Mouse (Mus musculus): ENCODE measurements around the gene Krt35. TPM values are rescaled to one million over a fixed set of nuclear protein-coding genes. Genes with fewer than 3 reads are reported as not detected.

The Krt35 gene
- polyA plus RNA-seq, 1 experiment, result not detected

GRCm38 (mm10) chr11:100120331-100120730, 24.3 kb upstream of the Krt35 start:
- Histone ChIP-seq H3K4me1 (ENCODE audit: control insufficient read depth) (peaks cover 4% of the 10 kb centered on the region), H3K36me3 (ENCODE audit: control insufficient read depth) (no peaks in the 10 kb centered on the region), H3K4me3 (replicated peaks) (no peak overlapping the region), H3K27me3 (ENCODE audit: control insufficient read depth) (no peaks in the 10 kb centered on the region), H3K9me3 (ENCODE audit: control insufficient read depth, low read length) (no peaks in the 10 kb centered on the region)
- TF ChIP-seq TAL1 (IDR thresholded peaks at IDR 0.05; ENCODE audit: low read length) (no peak), GATA1 (IDR thresholded peaks at IDR 0.05; ENCODE audit: low read length) (no peak)

GRCm38 (mm10) chr11:100113742-100114029, 17.6 kb upstream of the Krt35 start:
- H3K36me3 ChIP-seq (ENCODE audit: control insufficient read depth), result no peaks in the 10 kb centered on the region
- TF ChIP-seq TAL1 (IDR thresholded peaks at IDR 0.05; ENCODE audit: low read length), result no peak
- no peak for TF ChIP-seq GATA1 (IDR thresholded peaks at IDR 0.05; ENCODE audit: low read length)
- H3K9me3 ChIP-seq (ENCODE audit: control insufficient read depth, low read length), result no peaks in the 10 kb centered on the region
- H3K27me3 ChIP-seq (ENCODE audit: control insufficient read depth), result no peaks in the 10 kb centered on the region
- no peak overlapping the region for H3K4me3 ChIP-seq (replicated peaks)
- no peaks in the 10 kb centered on the region for H3K4me1 ChIP-seq (ENCODE audit: control insufficient read depth)

- Histone ChIP-seq H3K4me3 (replicated peaks) (no peak overlapping the region), H3K9me3 (ENCODE audit: control insufficient read depth, low read length) (no peaks in the 10 kb centered on the region), H3K4me1 (ENCODE audit: control insufficient read depth) (no peaks in the 10 kb centered on the region), H3K27me3 (ENCODE audit: control insufficient read depth) (no peaks in the 10 kb centered on the region), H3K36me3 (ENCODE audit: control insufficient read depth) (no peaks in the 10 kb centered on the region)
- TF ChIP-seq TAL1 (IDR thresholded peaks at IDR 0.05; ENCODE audit: low read length) (no peak), GATA1 (IDR thresholded peaks at IDR 0.05; ENCODE audit: low read length) (no peak)
Observed at GRCm38 (mm10) chr11:100112935-100113741, 17.1 kb upstream of the Krt35 start.

- no peaks in the 10 kb centered on the region for H3K9me3 ChIP-seq (ENCODE audit: control insufficient read depth, low read length)
- no peak for TF ChIP-seq GATA1 (IDR thresholded peaks at IDR 0.05; ENCODE audit: low read length)
- no peak for TF ChIP-seq TAL1 (IDR thresholded peaks at IDR 0.05; ENCODE audit: low read length)
- no peak within 1 kb of the TSS for H3K4me3 ChIP-seq (replicated peaks)
- H3K36me3 ChIP-seq (ENCODE audit: control insufficient read depth), result no peaks in the 10 kb centered on the region
- no peaks in the 10 kb centered on the region for H3K4me1 ChIP-seq (ENCODE audit: control insufficient read depth)
- no peaks in the 10 kb centered on the region for H3K27me3 ChIP-seq (ENCODE audit: control insufficient read depth)
Observed at GRCm38 (mm10) chr11:100105576-100106122, 9.6 kb upstream of the Krt35 start, which contains the start of gene Krt36. Gene Krt36 (minus strand): TSS chr11:100105626.

GRCm38 (mm10) chr11:100102693-100103429, 6.8 kb upstream of the Krt35 start:
- Histone ChIP-seq H3K4me1 (ENCODE audit: control insufficient read depth) (no peaks in the 10 kb centered on the region), H3K9me3 (ENCODE audit: control insufficient read depth, low read length) (no peaks in the 10 kb centered on the region), H3K4me3 (replicated peaks) (no peak overlapping the region), H3K27me3 (ENCODE audit: control insufficient read depth) (no peaks in the 10 kb centered on the region), H3K36me3 (ENCODE audit: control insufficient read depth) (no peaks in the 10 kb centered on the region)
- TF ChIP-seq GATA1 (IDR thresholded peaks at IDR 0.05; ENCODE audit: low read length) (no peak), TAL1 (IDR thresholded peaks at IDR 0.05; ENCODE audit: low read length) (no peak)

- Histone ChIP-seq H3K36me3 (ENCODE audit: control insufficient read depth) (no peaks in the 10 kb centered on the region), H3K9me3 (ENCODE audit: control insufficient read depth, low read length) (no peaks in the 10 kb centered on the region)
- TF ChIP-seq TAL1 (IDR thresholded peaks at IDR 0.05; ENCODE audit: low read length) (no peak), GATA1 (IDR thresholded peaks at IDR 0.05; ENCODE audit: low read length) (no peak)
Observed at GRCm38 (mm10) chr11:100100391-100100790, 4.3 kb upstream of the Krt35 start.

GRCm38 (mm10) chr11:100097819-100098218, 1.8 kb upstream of the Krt35 start:
- no peaks in the 10 kb centered on the region for H3K27me3 ChIP-seq (ENCODE audit: control insufficient read depth)
- H3K4me1 ChIP-seq (ENCODE audit: control insufficient read depth), result no peaks in the 10 kb centered on the region
- no peak for TF ChIP-seq TAL1 (IDR thresholded peaks at IDR 0.05; ENCODE audit: low read length)
- no peak for TF ChIP-seq GATA1 (IDR thresholded peaks at IDR 0.05; ENCODE audit: low read length)
- H3K9me3 ChIP-seq (ENCODE audit: control insufficient read depth, low read length), result no peaks in the 10 kb centered on the region
- H3K36me3 ChIP-seq (ENCODE audit: control insufficient read depth), result no peaks in the 10 kb centered on the region
- H3K4me3 ChIP-seq (replicated peaks), result no peak overlapping the region

More at GRCm38 (mm10) chr11:100100391-100100790, 4.3 kb upstream of the Krt35 start:
- Histone ChIP-seq H3K27me3 (ENCODE audit: control insufficient read depth) (no peaks in the 10 kb centered on the region), H3K4me3 (replicated peaks) (no peak overlapping the region), H3K4me1 (ENCODE audit: control insufficient read depth) (no peaks in the 10 kb centered on the region)

- no peaks in the 10 kb centered on the region for H3K27me3 ChIP-seq (ENCODE audit: control insufficient read depth)
- no peak overlapping the region for H3K4me3 ChIP-seq (replicated peaks)
- no peaks in the 10 kb centered on the region for H3K36me3 ChIP-seq (ENCODE audit: control insufficient read depth)
- H3K4me1 ChIP-seq (ENCODE audit: control insufficient read depth), result no peaks in the 10 kb centered on the region
- TF ChIP-seq TAL1 (IDR thresholded peaks at IDR 0.05; ENCODE audit: low read length) (no peak), GATA1 (IDR thresholded peaks at IDR 0.05; ENCODE audit: low read length) (no peak)
- H3K9me3 ChIP-seq (ENCODE audit: control insufficient read depth, low read length), result peaks cover 4% of the 10 kb centered on the region; the same call in 1 of the 2 replicates
Observed at GRCm38 (mm10) chr11:100088378-100089025, 7.5 kb downstream of the Krt35 start.

- H3K4me1 ChIP-seq (ENCODE audit: control insufficient read depth), result no peaks in the 10 kb centered on the region
- H3K4me3 ChIP-seq (replicated peaks), result no peak within 1 kb of the TSS
- H3K9me3 ChIP-seq (ENCODE audit: control insufficient read depth, low read length), result peaks cover 4% of the 10 kb centered on the region; the same call in 1 of the 2 replicates
- H3K36me3 ChIP-seq (ENCODE audit: control insufficient read depth), result no peaks in the 10 kb centered on the region
- no peaks in the 10 kb centered on the region for H3K27me3 ChIP-seq (ENCODE audit: control insufficient read depth)
- TF ChIP-seq GATA1 (IDR thresholded peaks at IDR 0.05; ENCODE audit: low read length) (no peak), TAL1 (IDR thresholded peaks at IDR 0.05; ENCODE audit: low read length) (no peak)
Observed at GRCm38 (mm10) chr11:100087861-100088260, 8.2 kb downstream of the Krt35 start, which contains the start of gene Krt32. Gene Krt32 (minus strand): TSS chr11:100088226.
